Comparison of ENCODE assay signal across 8 mouse cellular contexts in the genomic region with DNA sequence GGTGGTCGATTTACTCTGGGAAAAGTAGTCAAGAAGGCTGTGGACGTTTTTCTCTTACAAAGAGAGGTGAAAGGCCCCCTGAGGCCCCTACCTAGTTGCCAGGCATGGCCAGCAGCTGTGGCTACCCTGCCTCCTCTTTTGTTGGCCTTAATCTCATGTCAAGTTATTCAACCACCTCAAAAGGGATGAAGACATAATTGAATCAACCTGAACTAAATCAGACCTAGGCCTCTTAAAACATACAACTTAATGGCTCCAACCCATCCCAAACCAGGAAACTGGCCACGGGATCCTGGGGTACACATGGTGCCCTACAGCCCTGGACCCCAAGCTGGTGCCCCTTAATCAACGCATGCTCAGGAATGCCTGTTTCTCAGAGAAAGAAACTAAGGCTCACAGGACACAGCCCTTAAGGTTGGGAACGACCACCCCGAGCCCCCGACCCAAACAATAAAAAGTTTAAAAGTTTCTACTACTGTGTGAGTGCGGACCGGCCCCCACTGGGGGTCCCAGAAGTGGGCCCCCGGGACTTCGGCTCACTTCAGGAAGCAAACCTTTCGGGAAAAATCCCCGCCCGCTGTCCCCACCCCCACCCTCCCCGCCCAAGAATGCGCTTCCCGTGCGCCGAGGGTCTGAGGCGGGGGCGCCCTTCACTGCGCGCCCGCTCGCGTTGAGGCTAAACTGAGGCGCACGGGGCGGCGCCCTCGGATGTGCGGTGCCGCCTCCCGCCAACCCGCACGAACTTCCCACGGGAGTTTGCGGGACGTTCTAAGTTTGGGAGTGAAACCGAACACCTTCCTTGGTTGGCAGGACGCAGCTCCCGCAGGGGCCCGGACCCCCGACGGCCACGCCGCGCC. TPM values are rescaled to one million over a fixed set of nuclear protein-coding genes. Genes with fewer than 3 reads are reported as not detected.
DNase-seq lines count a peak whose midpoint lies in the region; ATAC-seq and TF ChIP-seq lines count a peak whose summit lies in the region.

No protein-coding gene starts in this region.

- peak overlapping the region; percentile 67 for H3K27ac ChIP-seq in layer of hippocampus, adult 2 months
- peak overlapping the region; percentile 98 for H3K27ac ChIP-seq in bone marrow, adult 2 months (ENCODE audit: control insufficient read depth, insufficient read depth, low read depth, low read length, poor library complexity)
- H3K27ac ChIP-seq in heart, embryonic 11.5 days (ENCODE audit: low read depth, low read length), result peak overlapping the region; percentile 98
- peak overlapping the region; percentile 92 for H3K27ac ChIP-seq in limb, embryonic 11.5 days (replicated peaks; ENCODE audit: low read depth, low read length)
- peak overlapping the region; percentile 82 for H3K27ac ChIP-seq in neural tube, embryonic 13.5 days (replicated peaks)

- no peak for TF ChIP-seq POLR2A in bone marrow, adult 2 months (IDR thresholded peaks at IDR 0.05; ENCODE audit: borderline replicate concordance, control insufficient read depth, low read depth, low read length)

- peak; percentile 62 for ATAC-seq in heart, embryonic 11.5 days (replicated peaks; ENCODE audit: insufficient number of reproducible peaks, low FRiP score, low TSS enrichment)
- peak; percentile 57 for ATAC-seq in limb, embryonic 11.5 days (ENCODE audit: insufficient number of reproducible peaks, low FRiP score, low TSS enrichment, low read depth)
- peak; percentile 48 for ATAC-seq in neural tube, embryonic 13.5 days (ENCODE audit: low read depth)

- H3K4me1 ChIP-seq in bone marrow, adult 2 months (ENCODE audit: control insufficient read depth, insufficient read depth, low read length), result peaks cover 6% of the 10 kb centered on the region; the same call in 1 of the 2 replicates
- peaks cover 43% of the 10 kb centered on the region for H3K4me1 ChIP-seq in heart, embryonic 11.5 days (ENCODE audit: control insufficient read depth, insufficient read depth, low read length)
- peaks cover 31% of the 10 kb centered on the region for H3K4me1 ChIP-seq in limb, embryonic 11.5 days (ENCODE audit: control insufficient read depth, insufficient read depth, low read length)
- H3K4me1 ChIP-seq in neural tube, embryonic 13.5 days (replicated peaks), result peaks cover 77% of the 10 kb centered on the region

- H3K4me2 ChIP-seq in heart, embryonic 11.5 days, result peak overlapping the region; percentile 90
- peak overlapping the region; percentile 74 for H3K4me2 ChIP-seq in limb, embryonic 11.5 days (ENCODE audit: low read depth, severe bottlenecking)
- H3K4me2 ChIP-seq in neural tube, embryonic 13.5 days, result peak overlapping the region; percentile 69

- no peak for DNase-seq in layer of hippocampus, adult 2 months (ENCODE audit: low spot score in 2 of 2)
- no peak for DNase-seq in layer of hippocampus, adult 9-11 months
- DNase-seq in limb, embryonic 11.5 days (ENCODE audit: low spot score), result peak; percentile 74
- DNase-seq in right cerebral cortex, postnatal 14 days, result no peak
- no peak for DNase-seq in frontal cortex, postnatal 25 days (ENCODE audit: low spot score in 2 of 2)

- no peaks in the 10 kb centered on the region for H3K27me3 ChIP-seq in heart, embryonic 11.5 days (ENCODE audit: control insufficient read depth, insufficient read depth, low read length)
- no peaks in the 10 kb centered on the region for H3K27me3 ChIP-seq in limb, embryonic 11.5 days (ENCODE audit: control insufficient read depth, insufficient read depth, low read length)
- H3K27me3 ChIP-seq in neural tube, embryonic 13.5 days, result peaks cover 5% of the 10 kb centered on the region; the same call in 1 of the 2 replicates

- no peaks in the 10 kb centered on the region for H3K9me3 ChIP-seq in heart, embryonic 11.5 days (replicated peaks; ENCODE audit: control insufficient read depth, low read length)
- no peaks in the 10 kb centered on the region for H3K9me3 ChIP-seq in limb, embryonic 11.5 days (ENCODE audit: control insufficient read depth, low read length)
- H3K9me3 ChIP-seq in neural tube, embryonic 13.5 days, result no peaks in the 10 kb centered on the region

- peak overlapping the region; percentile 58 for H3K4me3 ChIP-seq in layer of hippocampus, adult 2 months
- H3K4me3 ChIP-seq in bone marrow, adult 2 months (replicated peaks; ENCODE audit: control insufficient read depth, low read depth, low read length), result peak overlapping the region; percentile 77
- H3K4me3 ChIP-seq in heart, embryonic 11.5 days (ENCODE audit: low read depth, low read length), result peak overlapping the region; percentile 91
- H3K4me3 ChIP-seq in limb, embryonic 11.5 days (ENCODE audit: low read depth, low read length), result peak overlapping the region; percentile 75
- peak overlapping the region; percentile 83 for H3K4me3 ChIP-seq in neural tube, embryonic 13.5 days

- H3K36me3 ChIP-seq in heart, embryonic 11.5 days (ENCODE audit: control insufficient read depth, insufficient read depth, low read length), result no peaks in the 10 kb centered on the region
- H3K36me3 ChIP-seq in limb, embryonic 11.5 days (ENCODE audit: control insufficient read depth, insufficient read depth, low read length), result no peaks in the 10 kb centered on the region
- no peaks in the 10 kb centered on the region for H3K36me3 ChIP-seq in neural tube, embryonic 13.5 days

- TF ChIP-seq CTCF in layer of hippocampus, adult 2 months (conservative IDR thresholded peaks at IDR 0.05), result no peak
- no peak for TF ChIP-seq CTCF in bone marrow, adult 2 months (IDR thresholded peaks at IDR 0.05; ENCODE audit: control insufficient read depth, insufficient read depth, low read length)

- under 1% methylated on average over 48 of the region's 48 CpGs for whole genome bisulfite sequencing in bone marrow, adult 2 months
- under 1% methylated on average over 48 of the region's 48 CpGs for WGBS in heart, embryonic 11.5 days (ENCODE audit: insufficient replicate concordance)
- under 1% methylated on average over 43 of the region's 48 CpGs for WGBS in limb, embryonic 11.5 days
- under 1% methylated on average over 48 of the region's 48 CpGs for WGBS in neural tube, embryonic 13.5 days

- H3K9ac ChIP-seq in heart, embryonic 11.5 days (ENCODE audit: low read depth, low read length), result peak overlapping the region; percentile 99
- peak overlapping the region; percentile 98 for H3K9ac ChIP-seq in limb, embryonic 11.5 days (ENCODE audit: low read length)
- H3K9ac ChIP-seq in neural tube, embryonic 13.5 days, result peak overlapping the region; percentile 87

RNA-seq across cellular contexts. Expression of gene Zfp217, which starts 17.8 kb away (rescaled TPM):
- total RNA-seq in layer of hippocampus, adult 2 months (2021), result 1 to 10 TPM; 3.0 to 3.8 TPM
- 10.1 and 23.7 TPM in 2 replicates for polyA plus RNA-seq in bone marrow, adult 2 months (2011; ENCODE audit: insufficient read depth, insufficient read length, low replicate concordance, missing spikeins)
- polyA plus RNA-seq in heart, embryonic 11.5 days (2014; fragmentation: Nextera tagmentation; extraction: Ambion mirVana), result 2.9 and 3.7 TPM in 2 replicates
- 4.9 and 5.2 TPM in 2 replicates for polyA plus RNA-seq in limb, embryonic 11.5 days (2014; fragmentation: Nextera tagmentation; extraction: Ambion mirVana)
- polyA plus RNA-seq in neural tube, embryonic 13.5 days (2015; fragmentation: Nextera tagmentation; extraction: Ambion mirVana), result 1.3 and 2.0 TPM in 2 replicates
